Comparison of ENCODE assay signal across 13 mouse cellular contexts in genomic region chr2:145535307-145535706, GRCm38 (mm10).
"Had no signal": no experiment of that assay in that cellular context is flagged by ENCODE, and none has a peak within 500 bp of the region (broad histone marks: within the 10 kb centered on the region; RNA-seq: fewer than 3 reads in every experiment).

No protein-coding gene starts in this region.

- ATAC-seq: intestine, embryonic 15.5 days; liver, postnatal 0 days; lung, postnatal 0 days had no signal

- H3K9me3 ChIP-seq: intestine, embryonic 15.5 days; limb, embryonic 12.5 days; limb, embryonic 15.5 days had no signal

- H3K27ac ChIP-seq: intestine, embryonic 15.5 days; limb, embryonic 12.5 days; limb, embryonic 15.5 days; liver, embryonic 14.5 days; macrophage had no signal

- H3K4me3 ChIP-seq: intestine, embryonic 15.5 days; limb, embryonic 12.5 days; limb, embryonic 15.5 days had no signal

- H3K36me3 ChIP-seq: intestine, embryonic 15.5 days; limb, embryonic 12.5 days; limb, embryonic 15.5 days had no signal

- H3K27me3 ChIP-seq: intestine, embryonic 15.5 days; limb, embryonic 12.5 days; limb, embryonic 15.5 days had no signal

- H3K4me1 ChIP-seq: intestine, embryonic 15.5 days; limb, embryonic 12.5 days; limb, embryonic 15.5 days had no signal

- H3K9ac ChIP-seq: intestine, embryonic 15.5 days; limb, embryonic 12.5 days; limb, embryonic 15.5 days; liver, embryonic 14.5 days; liver, postnatal 0 days; lung, embryonic 14.5 days had no signal

- DNase-seq: left cerebral cortex, postnatal 4 days; liver, postnatal 0 days; lung, embryonic 14.5 days; midbrain, embryonic 14.5 days; thymus, adult 18-20 months; thymus, postnatal 4 days had no signal

- H3K4me2 ChIP-seq: intestine, embryonic 15.5 days; limb, embryonic 12.5 days; limb, embryonic 15.5 days; liver, embryonic 11.5 days; lung, embryonic 14.5 days had no signal
